Mouse (Mus musculus) stomach, postnatal 0 days (tissue): ENCODE measurements around the gene Adcy2. TPM values are rescaled to one million over a fixed set of nuclear protein-coding genes. Genes with fewer than 3 reads are reported as not detected.
A peak's percentile ranks its signal among the peaks of the same experiment; 100 is the strongest.

Experiments
- ATAC-seq: fragments of 200-750 bp; cut with Nextera tagmentation; 2 replicates; pipeline ENCODE4 v1.8.0; 2017; ENCODE audit not compliant: low FRiP score, low TSS enrichment
- DNase-seq: peaks from one replicate; pipeline ENCODE4 v3.0.0-alpha.2; 2016; ENCODE audit warnings: low spot score
- H3K27ac ChIP-seq: fragments of 300-500 bp; sonication (generic); replicated peaks from 2 replicates; pipeline ENCODE4 v1.5.1; 2014; ENCODE audit warnings: mild to moderate bottlenecking, control low read depth
- H3K27me3 ChIP-seq: fragments of 300-500 bp; sonication (generic); 2 replicates; pipeline ENCODE4 v1.6.1; 2014; ENCODE audit warnings: low read length; ENCODE audit not compliant: control insufficient read depth, insufficient read depth
- H3K36me3 ChIP-seq: fragments of 300-500 bp; sonication (generic); 2 replicates; pipeline ENCODE4 v1.6.1; 2014; ENCODE audit warnings: low read length, mixed read lengths; ENCODE audit not compliant: control insufficient read depth, insufficient read depth
- H3K4me1 ChIP-seq: fragments of 300-500 bp; sonication (generic); replicated peaks from 2 replicates; pipeline ENCODE4 v1.6.1; 2014; ENCODE audit warnings: antibody characterized with exemption; ENCODE audit not compliant: control insufficient read depth, insufficient read depth
- H3K4me2 ChIP-seq: fragments of 300-500 bp; sonication (generic); replicated peaks from 2 replicates; pipeline ENCODE4 v1.6.1; 2014; ENCODE audit warnings: low read depth, mild to moderate bottlenecking, control low read depth, moderate library complexity
- H3K4me3 ChIP-seq: fragments of 300-500 bp; sonication (generic); 2 replicates; pipeline ENCODE4 v1.5.1; 2014; ENCODE audit warnings: low read depth, low read length, control low read depth
- H3K9ac ChIP-seq: fragments of 300-500 bp; sonication (generic); 2 replicates; pipeline ENCODE4 v1.6.1; 2014; ENCODE audit warnings: mild to moderate bottlenecking, low read length, control low read depth, mixed read lengths
- H3K9me3 ChIP-seq: fragments of 300-500 bp; sonication (generic); 2 replicates; pipeline ENCODE4 v1.6.1; 2016; ENCODE audit warnings: low read length; ENCODE audit not compliant: control insufficient read depth
- CTCF ChIP-seq: IDR thresholded peaks from 2 replicates; pipeline ENCODE4 v1.5.1; 2016; ENCODE audit warnings: antibody characterized with exemption, low read depth, mild to moderate bottlenecking, moderate library complexity
- EP300 ChIP-seq: optimal IDR thresholded peaks from 2 replicates; pipeline ENCODE3; 2016; ENCODE audit warnings: antibody characterized with exemption
- WGBS: fragments of 180-500 bp; shearing (Covaris S2); extraction: QIAGEN DNeasy Blood & Tissue Kit; methylation state at CpG from one replicate; pipeline ENCODE4 v1.1.7; 2014; 5-methylcytosine and 5-hydroxymethylcytosine counted together
- polyA plus RNA-seq: library from polyadenylated mRNA; unstranded; fragments of >200 nt; fragmentation: Nextera tagmentation; extraction: Ambion mirVana; gene quantifications from 2 replicates; pipeline ENCODE4 v1.2.1, GENCODE M21; 2015

The Adcy2 gene
- polyA plus RNA-seq, 1 experiment from 2014 or later = 3.7 TPM

- DNase-seq (no peak), ATAC-seq (no peak)
- Histone ChIP-seq H3K9me3 (no peaks in the 10 kb centered on the region), H3K4me3 (no peak overlapping the region), H3K9ac (no peak overlapping the region), H3K27me3 (no peaks in the 10 kb centered on the region), H3K36me3 (no peaks in the 10 kb centered on the region), H3K4me2 (no peak overlapping the region), H3K27ac (0 out of 2 replicates have a peak overlapping the region, but pooled peaks have one; percentile 0), H3K4me1 (0 out of 2 replicates have a peak, but pooled peaks cover under 1% of the 10 kb centered on the region)
- 62% methylated on average over 7 of the region's 7 CpGs for WGBS
- TF ChIP-seq CTCF (no peak), EP300 (no peak)
These were observed 421.4 kb downstream of the Adcy2 start for GRCm38 (mm10) chr13:68577945-68578344.

GRCm38 (mm10) chr13:68574398-68574797 lies 424.9 kb downstream of the Adcy2 start:
- Histone ChIP-seq H3K9me3 (no peaks in the 10 kb centered on the region), H3K9ac (no peak overlapping the region), H3K27me3 (no peaks in the 10 kb centered on the region), H3K4me3 (no peak overlapping the region), H3K4me1 (no peaks in the 10 kb centered on the region), H3K4me2 (no peak overlapping the region), H3K27ac (no peak overlapping the region), H3K36me3 (peaks cover 3% of the 10 kb centered on the region; the same call in 1 of the 2 replicates)
- WGBS = 79% methylated on average over 4 of the region's 4 CpGs
- no peak for ATAC-seq
- no peak for DNase-seq
- TF ChIP-seq CTCF (no peak), EP300 (no peak)

GRCm38 (mm10) chr13:68572966-68573913 lies 426.1 kb downstream of the Adcy2 start:
- Histone ChIP-seq H3K4me1 (no peaks in the 10 kb centered on the region), H3K4me3 (no peak overlapping the region), H3K27ac (peak overlapping the region; percentile 58; the same call in 1 of the 2 replicates), H3K27me3 (no peaks in the 10 kb centered on the region), H3K9ac (peak overlapping the region; percentile 38; the same call in 1 of the 2 replicates), H3K36me3 (peaks cover 3% of the 10 kb centered on the region; the same call in 1 of the 2 replicates), H3K4me2 (no peak overlapping the region), H3K9me3 (no peaks in the 10 kb centered on the region)
- TF ChIP-seq CTCF (no peak), EP300 (no peak)
- ATAC-seq = peak; percentile 60; the same call in 1 of the 2 replicates
- WGBS = 67% methylated on average over 10 of the region's 10 CpGs
- DNase-seq = no peak

GRCm38 (mm10) chr13:68572247-68572646 lies 427.1 kb downstream of the Adcy2 start:
- WGBS = 81% methylated on average over 19 of the region's 19 CpGs
- H3K9ac ChIP-seq = no peak overlapping the region
- TF ChIP-seq EP300 = no peak
- TF ChIP-seq CTCF = no peak
- no peak overlapping the region for H3K4me2 ChIP-seq
- H3K4me3 ChIP-seq = no peak overlapping the region
- H3K4me1 ChIP-seq = no peaks in the 10 kb centered on the region
- H3K9me3 ChIP-seq = no peaks in the 10 kb centered on the region
- H3K27ac ChIP-seq = no peak overlapping the region
- peaks cover 3% of the 10 kb centered on the region; the same call in 1 of the 2 replicates for H3K36me3 ChIP-seq
- no peaks in the 10 kb centered on the region for H3K27me3 ChIP-seq
- ATAC-seq (no peak), DNase-seq (no peak)
